15 mouse cellular contexts compared by ENCODE assay signal in genomic region chr9:108106090-108106489, GRCm38 (mm10). TPM values are rescaled to one million over a fixed set of nuclear protein-coding genes. Genes with fewer than 3 reads are reported as not detected.
A peak's percentile ranks its signal among the peaks of the same experiment; 100 is the strongest.
DNase-seq lines count a peak whose midpoint lies in the region; ATAC-seq and TF ChIP-seq lines count a peak whose summit lies in the region.
"Had no signal": no experiment of that assay in that cellular context is flagged by ENCODE, and none has a peak within 500 bp of the region (broad histone marks: within the 10 kb centered on the region; RNA-seq: fewer than 3 reads in every experiment).

No protein-coding gene starts in this region.

- ATAC-seq in hindbrain, postnatal 0 days, result no peak
- ATAC-seq in hindbrain, embryonic 14.5 days (ENCODE audit: low FRiP score), result no peak
- ATAC-seq in intestine, embryonic 16.5 days, result no peak
- ATAC-seq: activated CD4-positive, CD25-positive, alpha-beta regulatory T cell, adult 4 months; forebrain, embryonic 14.5 days had no signal

- no peak overlapping the region for H3K9ac ChIP-seq in hindbrain, postnatal 0 days (replicated peaks; ENCODE audit: low read length)
- H3K9ac ChIP-seq in hindbrain, embryonic 14.5 days, result no peak overlapping the region
- H3K9ac ChIP-seq in intestine, embryonic 16.5 days (ENCODE audit: low read depth, low read length), result peak overlapping the region; percentile 71; the same call in 1 of the 2 replicates

- no peak overlapping the region for H3K27ac ChIP-seq in hindbrain, postnatal 0 days
- H3K27ac ChIP-seq in hindbrain, embryonic 14.5 days, result no peak overlapping the region
- H3K27ac ChIP-seq in intestine, embryonic 16.5 days (ENCODE audit: low read length), result no peak overlapping the region
- H3K27ac ChIP-seq: heart, embryonic 15.5 days had no signal

- no peak overlapping the region for H3K4me2 ChIP-seq in hindbrain, postnatal 0 days (ENCODE audit: low read depth, low read length)
- H3K4me2 ChIP-seq in hindbrain, embryonic 14.5 days (replicated peaks), result no peak overlapping the region
- no peak overlapping the region for H3K4me2 ChIP-seq in intestine, embryonic 16.5 days (ENCODE audit: low read depth, low read length)
- H3K4me2 ChIP-seq: heart, embryonic 15.5 days had no signal

- peak; percentile 12; the same call in 1 of the 2 replicates for TF ChIP-seq CTCF in hindbrain, postnatal 0 days (IDR thresholded peaks at IDR 0.05; ENCODE audit: low read depth)

- 89% methylated on average over 23 of the region's 23 CpGs for WGBS in hindbrain, postnatal 0 days
- WGBS in hindbrain, embryonic 14.5 days, result 91% methylated on average over 23 of the region's 23 CpGs
- 86% methylated on average over 23 of the region's 23 CpGs for WGBS in intestine, embryonic 16.5 days

- H3K4me1 ChIP-seq in hindbrain, postnatal 0 days (ENCODE audit: insufficient read depth, low read length), result peaks cover 2% of the 10 kb centered on the region
- peaks cover 3% of the 10 kb centered on the region; the same call in 1 of the 2 replicates for H3K4me1 ChIP-seq in hindbrain, embryonic 14.5 days (replicated peaks; ENCODE audit: control insufficient read depth, insufficient read depth, low read length)
- peaks cover 33% of the 10 kb centered on the region for H3K4me1 ChIP-seq in intestine, embryonic 16.5 days (ENCODE audit: control insufficient read depth, insufficient read depth, low read length)

- DNase-seq in hindbrain, postnatal 0 days (ENCODE audit: low spot score), result no peak
- DNase-seq in hindbrain, embryonic 14.5 days (ENCODE audit: low spot score), result no peak
- peak; percentile 45 for DNase-seq in thymus, postnatal 4 days
- DNase-seq in thymus, postnatal 36 days, result no peak
- no peak for DNase-seq in right cerebral cortex, adult 2 months (ENCODE audit: low spot score in 2 of 2)
- DNase-seq in urinary bladder, postnatal 36 days (ENCODE audit: low spot score in 2 of 2), result no peak
- DNase-seq: cerebellum, adult 9-10 months; gastrocnemius, postnatal 10 days; kidney, adult 18-20 months; thymus, postnatal 25 days had no signal

- H3K9me3 ChIP-seq in hindbrain, postnatal 0 days (ENCODE audit: low read length), result no peaks in the 10 kb centered on the region
- H3K9me3 ChIP-seq in hindbrain, embryonic 14.5 days (ENCODE audit: control insufficient read depth, low read length), result no peaks in the 10 kb centered on the region
- no peaks in the 10 kb centered on the region for H3K9me3 ChIP-seq in intestine, embryonic 16.5 days (ENCODE audit: control insufficient read depth, low read length)
- H3K9me3 ChIP-seq: heart, embryonic 15.5 days had no signal

- H3K27me3 ChIP-seq in hindbrain, postnatal 0 days (ENCODE audit: insufficient read depth, low read length), result no peaks in the 10 kb centered on the region
- H3K27me3 ChIP-seq in hindbrain, embryonic 14.5 days (ENCODE audit: control insufficient read depth, insufficient read depth, low read length), result no peaks in the 10 kb centered on the region
- no peaks in the 10 kb centered on the region for H3K27me3 ChIP-seq in intestine, embryonic 16.5 days (replicated peaks; ENCODE audit: control insufficient read depth, insufficient read depth, low read length)

- H3K4me3 ChIP-seq in hindbrain, postnatal 0 days (ENCODE audit: low read length), result no peak overlapping the region
- H3K4me3 ChIP-seq in hindbrain, embryonic 14.5 days (replicated peaks; ENCODE audit: low read length), result no peak overlapping the region
- no peak overlapping the region for H3K4me3 ChIP-seq in intestine, embryonic 16.5 days (ENCODE audit: low read length)

- peaks cover 17% of the 10 kb centered on the region; the same call in 1 of the 2 replicates for H3K36me3 ChIP-seq in hindbrain, postnatal 0 days (ENCODE audit: insufficient read depth, low read length)
- H3K36me3 ChIP-seq in hindbrain, embryonic 14.5 days (replicated peaks; ENCODE audit: control insufficient read depth, insufficient read depth), result peaks cover 77% of the 10 kb centered on the region
- H3K36me3 ChIP-seq in intestine, embryonic 16.5 days (ENCODE audit: control insufficient read depth, insufficient read depth, low read length), result no peaks in the 10 kb centered on the region
- H3K36me3 ChIP-seq: heart, embryonic 15.5 days had no signal

RNA-seq across cellular contexts. Expression of gene Apeh, which starts 11.7 kb away (rescaled TPM):
- 47.8 and 53.3 TPM in 2 replicates for total RNA-seq in hindbrain, postnatal 0 days (2014; rRNA removed)
- 39.6 and 40.4 TPM in 2 replicates for polyA plus RNA-seq in hindbrain, postnatal 0 days (2015; fragmentation: Nextera tagmentation; extraction: Ambion mirVana)
- 44.8 and 48.7 TPM in 2 replicates for polyA plus RNA-seq in hindbrain, embryonic 14.5 days (2014; fragmentation: Nextera tagmentation; extraction: Ambion mirVana)
- 105 and 109 TPM in 2 replicates for polyA plus RNA-seq in intestine, embryonic 16.5 days (2015; fragmentation: Nextera tagmentation; extraction: Ambion mirVana)

RNA-seq across cellular contexts. Expression of gene Rnf123, which starts 22.9 kb away (rescaled TPM):
- total RNA-seq in hindbrain, postnatal 0 days (2014; rRNA removed), result 59.0 and 60.4 TPM in 2 replicates
- 41.8 and 43.8 TPM in 2 replicates for polyA plus RNA-seq in hindbrain, postnatal 0 days (2015; fragmentation: Nextera tagmentation; extraction: Ambion mirVana)
- 49.9 and 50.9 TPM in 2 replicates for polyA plus RNA-seq in hindbrain, embryonic 14.5 days (2014; fragmentation: Nextera tagmentation; extraction: Ambion mirVana)
- polyA plus RNA-seq in intestine, embryonic 16.5 days (2015; fragmentation: Nextera tagmentation; extraction: Ambion mirVana), result 20.3 and 22.3 TPM in 2 replicates

RNA-seq across cellular contexts. Expression of gene Mst1, which starts 25.9 kb away (rescaled TPM):
- total RNA-seq in hindbrain, postnatal 0 days (2014; rRNA removed), result 0.29 TPM in 1 of 2 replicates, not detected in the other
- polyA plus RNA-seq in hindbrain, postnatal 0 days (2015; fragmentation: Nextera tagmentation; extraction: Ambion mirVana), result not detected in 2 replicates
- not detected in 2 replicates for polyA plus RNA-seq in hindbrain, embryonic 14.5 days (2014; fragmentation: Nextera tagmentation; extraction: Ambion mirVana)
- polyA plus RNA-seq in intestine, embryonic 16.5 days (2015; fragmentation: Nextera tagmentation; extraction: Ambion mirVana), result 1.8 and 2.0 TPM in 2 replicates
- total RNA-seq: left cerebral cortex, adult 18-20 months had no signal
- polyA plus RNA-seq: forebrain, embryonic 14.5 days; heart, embryonic 15.5 days had no signal

RNA-seq across cellular contexts. Expression of gene Amigo3, which starts 53.1 kb away (rescaled TPM):
- total RNA-seq in hindbrain, postnatal 0 days (2014; rRNA removed), result 4.8 and 6.1 TPM in 2 replicates
- 1.8 and 2.1 TPM in 2 replicates for polyA plus RNA-seq in hindbrain, postnatal 0 days (2015; fragmentation: Nextera tagmentation; extraction: Ambion mirVana)
- 2.4 and 2.9 TPM in 2 replicates for polyA plus RNA-seq in hindbrain, embryonic 14.5 days (2014; fragmentation: Nextera tagmentation; extraction: Ambion mirVana)
- polyA plus RNA-seq in intestine, embryonic 16.5 days (2015; fragmentation: Nextera tagmentation; extraction: Ambion mirVana), result 3.2 and 4.2 TPM in 2 replicates

RNA-seq across cellular contexts. Expression of gene Gmppb, which starts 57.0 kb away (rescaled TPM):
- total RNA-seq in hindbrain, postnatal 0 days (2014; rRNA removed), result 13.0 and 13.3 TPM in 2 replicates
- polyA plus RNA-seq in hindbrain, postnatal 0 days (2015; fragmentation: Nextera tagmentation; extraction: Ambion mirVana), result 17.1 and 18.1 TPM in 2 replicates
- polyA plus RNA-seq in hindbrain, embryonic 14.5 days (2014; fragmentation: Nextera tagmentation; extraction: Ambion mirVana), result 17.7 and 18.2 TPM in 2 replicates
- 105 and 115 TPM in 2 replicates for polyA plus RNA-seq in intestine, embryonic 16.5 days (2015; fragmentation: Nextera tagmentation; extraction: Ambion mirVana)
